Mouse (Mus musculus) adrenal gland, postnatal 25 days (tissue): ENCODE measurements around the gene Klhl22. TPM values are rescaled to one million over a fixed set of nuclear protein-coding genes. Genes with fewer than 3 reads are reported as not detected.
A peak's percentile ranks its signal among the peaks of the same experiment; 100 is the strongest.

ENCODE experiments used
- DNase-seq: peaks from one replicate; pipeline ENCODE4 v3.0.0; 2021; ENCODE audit warnings: mixed read lengths
- total RNA-seq: library from RNA; stranded (reverse); gene quantifications from 2 replicates; pipeline ENCODE4 v1.2.3, GENCODE M21; 2021

Klhl22 gene
- total RNA-seq, 1 experiment from 2014 or later, result 49.0 TPM

GRCm38 (mm10) chr16:17757756-17758155 lies 1.7 kb upstream of the Klhl22 start:
- no peak for DNase-seq

- no peak for DNase-seq
Measured at GRCm38 (mm10) chr16:17758902-17759301, 516 bp upstream of the Klhl22 start.

GRCm38 (mm10) chr16:17759813-17760321 lies 449 bp downstream of the Klhl22 start:
- peak; percentile 68 for DNase-seq

- peak; percentile 49 for DNase-seq
Measured at GRCm38 (mm10) chr16:17760657-17761056, 1.2 kb downstream of the Klhl22 start.

- DNase-seq, result no peak
Measured at GRCm38 (mm10) chr16:17761074-17761473, 1.7 kb downstream of the Klhl22 start.

GRCm38 (mm10) chr16:17764108-17764511 lies 4.7 kb downstream of the Klhl22 start:
- no peak for DNase-seq

GRCm38 (mm10) chr16:17768834-17769233 lies 9.4 kb downstream of the Klhl22 start:
- peak; percentile 37 for DNase-seq

- no peak for DNase-seq
Measured at GRCm38 (mm10) chr16:17771117-17771865, 11.9 kb downstream of the Klhl22 start.

- DNase-seq, result peak; percentile 25
Measured at GRCm38 (mm10) chr16:17776828-17777227, 17.4 kb downstream of the Klhl22 start.

- DNase-seq, result no peak
Measured at GRCm38 (mm10) chr16:17778223-17778622, 18.8 kb downstream of the Klhl22 start.

GRCm38 (mm10) chr16:17779692-17780091 lies 20.3 kb downstream of the Klhl22 start:
- no peak for DNase-seq

- no peak for DNase-seq
Measured at GRCm38 (mm10) chr16:17785337-17785736, 25.9 kb downstream of the Klhl22 start.

- no peak for DNase-seq
Measured at GRCm38 (mm10) chr16:17792728-17793127, 33.3 kb downstream of the Klhl22 start.

- no peak for DNase-seq
Measured at GRCm38 (mm10) chr16:17794047-17794446, 34.6 kb downstream of the Klhl22 start.

- no peak for DNase-seq
Measured at GRCm38 (mm10) chr16:17795643-17796042, 36.2 kb downstream of the Klhl22 start.

- no peak for DNase-seq
Measured at GRCm38 (mm10) chr16:17796519-17796918, 37.1 kb downstream of the Klhl22 start.

GRCm38 (mm10) chr16:17796971-17797811 lies 37.8 kb downstream of the Klhl22 start, which contains the start of gene Scarf2:
TSS of gene Scarf2 (plus strand) at chr16:17797282.
- DNase-seq, result peak; percentile 39

GRCm38 (mm10) chr16:17797812-17798311 lies 38.4 kb downstream of the Klhl22 start:
- no peak for DNase-seq

GRCm38 (mm10) chr16:17798321-17799180 lies 39.1 kb downstream of the Klhl22 start:
- DNase-seq, result peak; percentile 29

GRCm38 (mm10) chr16:17799584-17799983 lies 40.2 kb downstream of the Klhl22 start:
- no peak for DNase-seq

GRCm38 (mm10) chr16:17801777-17802455 lies 42.5 kb downstream of the Klhl22 start:
- no peak for DNase-seq
